Mouse (Mus musculus) myocyte (in vitro differentiated cells): ENCODE results near the gene Apaf1.

ENCODE experiments used
- CEBPB ChIP-seq: IDR thresholded peaks from 2 replicates; pipeline ENCODE4 v1.6.1; 2011; ENCODE audit warnings: mild to moderate bottlenecking, moderate library complexity; ENCODE audit not compliant: poor library complexity, insufficient read depth, severe bottlenecking
- E2F4 ChIP-seq: IDR thresholded peaks from one replicate; pipeline ENCODE4 v1.6.1; 2011; ENCODE audit warnings: mild to moderate bottlenecking, control low read depth, moderate library complexity; ENCODE audit not compliant: insufficient read depth
- MYOD1 ChIP-seq, 3 experiments: IDR thresholded peaks; one replicate each; pipeline ENCODE4 v1.6.1; 2011; ENCODE audit warnings: control low read depth in 2 of 3, low read depth in 2 of 3, mild to moderate bottlenecking in 2 of 3, moderate library complexity in 1 of 3; ENCODE audit not compliant: insufficient read length in 2 of 3, control insufficient read depth in 1 of 3
- POLR2A ChIP-seq: IDR thresholded peaks from one replicate; pipeline ENCODE4 v1.6.1; 2011; ENCODE audit warnings: low read depth, mild to moderate bottlenecking, control low read depth, moderate library complexity; ENCODE audit not compliant: insufficient read length
- POLR2AphosphoS2 ChIP-seq: IDR thresholded peaks from one replicate; pipeline ENCODE4 v1.6.1; 2011; ENCODE audit warnings: low read depth, control low read depth; ENCODE audit not compliant: insufficient read length
- SRF ChIP-seq: IDR thresholded peaks from one replicate; pipeline ENCODE4 v1.6.1; 2011; ENCODE audit warnings: low read depth; ENCODE audit not compliant: control insufficient read depth, insufficient read length
- TCF3 ChIP-seq: IDR thresholded peaks from one replicate; pipeline ENCODE4 v1.6.1; 2011; ENCODE audit warnings: low read depth, control low read depth; ENCODE audit not compliant: insufficient read length
- USF1 ChIP-seq: IDR thresholded peaks from one replicate; pipeline ENCODE4 v1.6.1; 2011; ENCODE audit warnings: low read depth, mild to moderate bottlenecking, control low read depth, moderate library complexity

- TF ChIP-seq POLR2A: no peak
- no peak for TF ChIP-seq USF1
- TF ChIP-seq SRF: no peak
- no peak for TF ChIP-seq E2F4
- TF ChIP-seq MYOD1 (IDR thresholded peaks at IDR 0.05; ENCODE audit: control insufficient read depth in 1 of 3, insufficient read length in 2 of 3, low read depth in 2 of 3): peak in 2 of 3 experiments; percentile 32 to 63
- no peak for TF ChIP-seq POLR2AphosphoS2
- no peak for TF ChIP-seq TCF3
- TF ChIP-seq CEBPB: no peak
These were observed 134.8 kb downstream of the Apaf1 start for GRCm38 (mm10) chr10:90947608-90948373.
